Mouse (Mus musculus) kidney, postnatal 4 days (tissue): Measurements from ENCODE around the gene Pccb.

ENCODE experiments used
- DNase-seq, 2 experiments: peaks; one replicate each; pipeline ENCODE4 v3.0.0; 2021; ENCODE audit warnings: mixed read lengths in 2 of 2

Gene Pccb

GRCm38 (mm10) chr9:101042249-101042648 lies 7.6 kb upstream of the Pccb start:
- no peak for DNase-seq

- no peak for DNase-seq
Measured at GRCm38 (mm10) chr9:101041508-101041907, 6.8 kb upstream of the Pccb start.

- peak in 1 of 2 experiments; percentile 21 for DNase-seq
Measured at GRCm38 (mm10) chr9:101038634-101039033, 3.9 kb upstream of the Pccb start.

- peak; percentile 31 to 58 for DNase-seq
Measured at GRCm38 (mm10) chr9:101037396-101037795, 2.7 kb upstream of the Pccb start.

- DNase-seq: no peak
Measured at GRCm38 (mm10) chr9:101036876-101037275, 2.2 kb upstream of the Pccb start.

- DNase-seq: peak in 1 of 2 experiments; percentile 22
Measured at GRCm38 (mm10) chr9:101035836-101036596, 1.3 kb upstream of the Pccb start.

- DNase-seq: peak in 1 of 2 experiments; percentile 7
Measured at GRCm38 (mm10) chr9:101033761-101034447, 794 bp downstream of the Pccb start.

- no peak for DNase-seq
Measured at GRCm38 (mm10) chr9:101018768-101019167, 15.9 kb downstream of the Pccb start.

- DNase-seq: peak; percentile 27 to 51
Measured at GRCm38 (mm10) chr9:101017734-101018516, 16.8 kb downstream of the Pccb start.

GRCm38 (mm10) chr9:101015324-101015723 lies 19.4 kb downstream of the Pccb start:
- no peak for DNase-seq

GRCm38 (mm10) chr9:101012433-101012832 lies 22.3 kb downstream of the Pccb start:
- DNase-seq: no peak

- no peak for DNase-seq
Measured at GRCm38 (mm10) chr9:101005866-101006265, 28.8 kb downstream of the Pccb start.

GRCm38 (mm10) chr9:101003302-101003701 lies 31.4 kb downstream of the Pccb start:
- DNase-seq: no peak

- DNase-seq: no peak
Measured at GRCm38 (mm10) chr9:101002841-101003240, 31.9 kb downstream of the Pccb start.

GRCm38 (mm10) chr9:101002053-101002452 lies 32.6 kb downstream of the Pccb start:
- DNase-seq: peak; percentile 30 to 40

GRCm38 (mm10) chr9:100997138-100997537 lies 37.6 kb downstream of the Pccb start:
- DNase-seq: no peak

GRCm38 (mm10) chr9:100993937-100994336 lies 40.8 kb downstream of the Pccb start:
- DNase-seq: no peak

GRCm38 (mm10) chr9:100992191-100992590 lies 42.5 kb downstream of the Pccb start:
- DNase-seq: no peak

- DNase-seq: no peak
Measured at GRCm38 (mm10) chr9:100991321-100991720, 43.4 kb downstream of the Pccb start.

GRCm38 (mm10) chr9:100990609-100991008 lies 44.1 kb downstream of the Pccb start:
- DNase-seq: no peak

GRCm38 (mm10) chr9:100987850-100988249 lies 46.8 kb downstream of the Pccb start:
- no peak for DNase-seq

GRCm38 (mm10) chr9:100987006-100987405 lies 47.7 kb downstream of the Pccb start:
- no peak for DNase-seq
